Mouse (Mus musculus): ENCODE results near the gene D10Wsu102e. TPM values are rescaled to one million over a fixed set of nuclear protein-coding genes. Genes with fewer than 3 reads are reported as not detected.

The D10Wsu102e gene
- 0.90 TPM for polyA plus RNA-seq (2021)

- POLR2A ChIA-PET = interaction anchor here (0.8 kb wide), 1 partner anchor 553 kb away, joined by 3 read pairs; no protein-coding TSS in a partner anchor
- TF ChIP-seq CTCF (IDR thresholded peaks at IDR 0.05) = no peak
- ATAC-seq = peak; percentile 85
- DNase-seq (ENCODE audit: low read depth, low spot score) = peak; percentile 59
- no peaks in the 10 kb centered on the region for H3K27me3 ChIP-seq
- in situ Hi-C loops (cut with MboI; ENCODE audit: low pct_unique_long_range_greater_than_20kb) = loop anchor here (5.0 to 10.0 kb wide), 4 partner anchors 135 to 565 kb away; partner anchors contain the start of gene Washc4
- CTCF ChIA-PET = interaction anchor here (0.7 to 1.2 kb wide), 2 partner anchors 19 to 149 kb away, joined by 3 read pairs; no protein-coding TSS in a partner anchor
These were observed at the start of gene D10Wsu102e for GRCm38 (mm10) chr10:83359956-83360355. Gene D10Wsu102e (plus strand): TSS chr10:83360221.

DNA sequence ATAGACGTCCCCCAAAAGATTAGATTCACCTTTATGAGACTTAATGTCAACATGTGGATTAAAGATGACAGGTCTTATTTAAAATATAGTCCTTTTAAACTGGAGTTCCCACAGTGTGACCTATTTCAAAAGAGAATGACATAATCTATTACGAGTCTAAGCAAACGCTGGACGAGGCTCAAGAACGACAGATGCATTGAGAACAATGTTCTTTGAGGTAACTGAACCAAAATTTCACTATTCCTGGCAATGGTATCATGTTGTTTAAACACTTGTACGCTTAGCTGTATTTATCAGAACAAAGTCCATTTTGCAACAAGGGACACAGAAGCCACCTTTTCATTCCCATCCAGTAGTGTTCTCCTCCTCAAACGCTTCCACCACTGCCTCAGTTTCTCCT, 49.7 kb upstream of the D10Wsu102e start:
- in situ Hi-C loops (cut with MboI; ENCODE audit: low pct_unique_long_range_greater_than_20kb) = no loop called here
- CTCF ChIA-PET = no interaction called here
- TF ChIP-seq CTCF (IDR thresholded peaks at IDR 0.05) = no peak
- H3K27me3 ChIP-seq = no peaks in the 10 kb centered on the region
- ATAC-seq (no peak), DNase-seq (ENCODE audit: low read depth, low spot score) (no peak)
- POLR2A ChIA-PET = no interaction called here

- ChIA-PET POLR2A (no interaction called here), CTCF (no interaction called here)
- ATAC-seq (no peak), DNase-seq (ENCODE audit: low read depth, low spot score) (no peak)
- no peaks in the 10 kb centered on the region for H3K27me3 ChIP-seq
- in situ Hi-C loops (cut with MboI; ENCODE audit: low pct_unique_long_range_greater_than_20kb) = no loop called here
- TF ChIP-seq CTCF (IDR thresholded peaks at IDR 0.05) = no peak
These were observed 47.0 kb upstream of the D10Wsu102e start for GRCm38 (mm10) chr10:83313033-83313432.

GRCm38 (mm10) chr10:83320396-83320795, 39.6 kb upstream of the D10Wsu102e start:
- DNase-seq (ENCODE audit: low read depth, low spot score) (no peak), ATAC-seq (no peak)
- ChIA-PET CTCF (interaction anchor here (1.1 kb wide), 1 partner anchor 11 kb away, joined by 3 read pairs; no protein-coding TSS in a partner anchor), POLR2A (no interaction called here)
- no peaks in the 10 kb centered on the region for H3K27me3 ChIP-seq
- in situ Hi-C loops (cut with MboI; ENCODE audit: low pct_unique_long_range_greater_than_20kb) = no loop called here
- TF ChIP-seq CTCF (IDR thresholded peaks at IDR 0.05) = no peak

- peak; percentile 21 for ATAC-seq
- no peaks in the 10 kb centered on the region for H3K27me3 ChIP-seq
- in situ Hi-C loops (cut with MboI; ENCODE audit: low pct_unique_long_range_greater_than_20kb) = no loop called here
- ChIA-PET CTCF (interaction anchor here (1.1 kb wide), 1 partner anchor 10 kb away, joined by 3 read pairs; no protein-coding TSS in a partner anchor), POLR2A (no interaction called here)
- no peak for TF ChIP-seq CTCF (IDR thresholded peaks at IDR 0.05)
- DNase-seq (ENCODE audit: low read depth, low spot score) = no peak
These were observed 39.2 kb upstream of the D10Wsu102e start for GRCm38 (mm10) chr10:83320870-83321269.

DNA sequence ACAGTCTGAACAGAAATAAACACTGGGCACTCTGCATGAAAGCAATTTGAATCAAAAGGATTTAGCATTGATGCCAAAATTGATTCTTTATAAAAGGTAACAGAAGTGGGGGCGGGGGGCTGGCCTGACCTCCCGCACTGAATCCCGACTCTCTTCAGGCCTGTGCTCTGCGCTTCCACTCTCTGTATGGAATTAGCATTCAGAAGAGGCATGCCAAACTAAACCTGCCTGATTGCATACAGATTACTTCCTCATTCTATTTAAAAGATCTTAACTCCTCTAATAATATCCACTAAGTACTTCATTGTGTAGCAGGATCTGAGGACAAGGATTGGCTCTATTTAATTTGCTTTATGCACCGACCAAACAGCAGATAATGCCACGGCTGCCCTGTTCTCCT, 38.5 kb upstream of the D10Wsu102e start:
- no peak for ATAC-seq
- no peak for DNase-seq (ENCODE audit: low read depth, low spot score)
- TF ChIP-seq CTCF (IDR thresholded peaks at IDR 0.05) = no peak
- POLR2A ChIA-PET = interaction anchor here (0.6 kb wide), 1 partner anchor 31 kb away, joined by 5 read pairs; no protein-coding TSS in a partner anchor
- H3K27me3 ChIP-seq = no peaks in the 10 kb centered on the region
- CTCF ChIA-PET = interaction anchor here (1.1 kb wide), 1 partner anchor 9 kb away, joined by 3 read pairs; no protein-coding TSS in a partner anchor
- in situ Hi-C loops (cut with MboI; ENCODE audit: low pct_unique_long_range_greater_than_20kb) = no loop called here

DNA sequence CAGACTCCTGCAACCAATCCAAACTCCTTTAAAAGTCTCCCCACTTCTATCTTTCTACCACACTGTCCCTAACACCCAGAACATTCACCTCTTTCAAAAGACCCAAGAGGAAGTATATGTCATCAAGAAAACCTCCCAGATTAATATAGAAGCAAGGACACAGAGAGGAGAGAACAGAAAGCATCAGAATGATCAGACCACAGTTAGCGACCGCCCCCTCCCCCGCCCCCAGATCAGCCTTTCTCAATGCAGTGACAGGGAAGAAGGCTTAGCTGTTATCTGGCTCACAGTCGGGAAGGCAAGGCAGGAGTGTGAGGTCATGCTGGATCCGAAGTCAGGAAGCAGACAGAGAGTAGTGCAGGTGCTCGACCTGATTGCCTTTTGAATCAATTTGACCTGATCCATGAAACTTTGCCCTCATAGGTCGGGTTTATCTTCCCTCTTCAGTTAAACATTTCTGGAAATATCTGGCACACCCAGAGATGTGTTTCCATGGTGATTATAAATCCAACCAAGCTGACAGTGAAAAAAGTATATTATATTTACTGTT, 37.4 kb upstream of the D10Wsu102e start:
- no peak for TF ChIP-seq CTCF (IDR thresholded peaks at IDR 0.05)
- DNase-seq (ENCODE audit: low read depth, low spot score) (no peak), ATAC-seq (no peak)
- ChIA-PET CTCF (interaction anchor here (1.2 kb wide), 1 partner anchor 13 kb away, joined by 3 read pairs; no protein-coding TSS in a partner anchor), POLR2A (no interaction called here)
- no peaks in the 10 kb centered on the region for H3K27me3 ChIP-seq
- in situ Hi-C loops (cut with MboI; ENCODE audit: low pct_unique_long_range_greater_than_20kb) = no loop called here

GRCm38 (mm10) chr10:83324871-83325270, 35.1 kb upstream of the D10Wsu102e start:
- ChIA-PET CTCF (no interaction called here), POLR2A (interaction anchor here (1.1 kb wide), 1 partner anchor 8 kb away, joined by 4 read pairs; no protein-coding TSS in a partner anchor)
- ATAC-seq (no peak), DNase-seq (ENCODE audit: low read depth, low spot score) (no peak)
- no peaks in the 10 kb centered on the region for H3K27me3 ChIP-seq
- no peak for TF ChIP-seq CTCF (IDR thresholded peaks at IDR 0.05)
- in situ Hi-C loops (cut with MboI; ENCODE audit: low pct_unique_long_range_greater_than_20kb) = no loop called here

- DNase-seq (ENCODE audit: low read depth, low spot score) = no peak
- CTCF ChIA-PET = no interaction called here
- no peaks in the 10 kb centered on the region for H3K27me3 ChIP-seq
- no peak for TF ChIP-seq CTCF (IDR thresholded peaks at IDR 0.05)
- POLR2A ChIA-PET = interaction anchor here (0.5 kb wide), 1 partner anchor 10 kb away, joined by 3 read pairs; no protein-coding TSS in a partner anchor
- ATAC-seq = no peak
- in situ Hi-C loops (cut with MboI; ENCODE audit: low pct_unique_long_range_greater_than_20kb) = no loop called here
These were observed 34.1 kb upstream of the D10Wsu102e start for GRCm38 (mm10) chr10:83325903-83326302.

GRCm38 (mm10) chr10:83326648-83327285, 33.3 kb upstream of the D10Wsu102e start:
- POLR2A ChIA-PET = no interaction called here
- CTCF ChIA-PET = interaction anchor here (1.8 kb wide), 1 partner anchor 19 kb away, joined by 3 read pairs; no protein-coding TSS in a partner anchor
- H3K27me3 ChIP-seq = no peaks in the 10 kb centered on the region
- in situ Hi-C loops (cut with MboI; ENCODE audit: low pct_unique_long_range_greater_than_20kb) = no loop called here
- TF ChIP-seq CTCF (IDR thresholded peaks at IDR 0.05) = no peak
- no peak for DNase-seq (ENCODE audit: low read depth, low spot score)
- ATAC-seq = no peak

DNA sequence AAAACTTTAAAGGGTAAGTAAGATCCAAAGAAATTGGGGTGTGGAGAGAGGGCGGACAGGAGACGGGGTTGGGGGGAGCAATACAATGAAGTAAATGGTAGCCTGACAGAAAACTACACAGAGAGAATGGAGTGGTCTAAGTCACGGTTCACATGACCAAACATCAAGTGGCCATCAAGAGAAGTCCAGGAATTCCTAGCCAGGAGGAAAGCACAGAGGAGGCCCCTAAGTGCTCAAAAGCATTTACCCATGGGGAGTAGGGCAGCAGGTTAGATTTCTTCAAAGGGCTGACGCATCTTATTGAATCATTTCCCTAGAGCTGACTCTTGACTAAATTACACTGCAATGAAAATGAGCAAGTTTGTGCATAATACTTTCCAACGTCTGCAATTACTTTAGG, 31.2 kb upstream of the D10Wsu102e start:
- ChIA-PET CTCF (no interaction called here), POLR2A (no interaction called here)
- DNase-seq (ENCODE audit: low read depth, low spot score) (no peak), ATAC-seq (no peak)
- in situ Hi-C loops (cut with MboI; ENCODE audit: low pct_unique_long_range_greater_than_20kb) = no loop called here
- TF ChIP-seq CTCF (IDR thresholded peaks at IDR 0.05) = no peak
- no peaks in the 10 kb centered on the region for H3K27me3 ChIP-seq

Data from Patski (cell line).